Mouse (Mus musculus) lung, embryonic 14.5 days (tissue): ENCODE measurements around the gene Nop14. TPM values are rescaled to one million over a fixed set of nuclear protein-coding genes. Genes with fewer than 3 reads are reported as not detected.
"Not testable (repeated sequence)": the region's sequence is repeated elsewhere in the genome, so short reads cannot be mapped to it uniquely, and the experiment has no call there.

Source experiments
- ATAC-seq: fragments of 200-750 bp; cut with Nextera tagmentation; 2 replicates; pipeline ENCODE4 v1.8.0; 2017; ENCODE audit warnings: mild to moderate bottlenecking, moderate TSS enrichment, moderate library complexity; ENCODE audit not compliant: insufficient read depth
- DNase-seq: peaks from one replicate; pipeline ENCODE4 v3.0.0-alpha.2; 2015
- H3K27ac ChIP-seq: fragments of 300-500 bp; sonication (generic); 2 replicates; pipeline ENCODE4 v1.5.1; 2014; ENCODE audit warnings: low read depth, mild to moderate bottlenecking, moderate library complexity
- H3K27me3 ChIP-seq: fragments of 300-500 bp; sonication (generic); 2 replicates; pipeline ENCODE4 v1.6.1; 2014; ENCODE audit warnings: low read length, control low read depth; ENCODE audit not compliant: insufficient read depth
- H3K36me3 ChIP-seq: fragments of 300-500 bp; sonication (generic); 2 replicates; pipeline ENCODE4 v1.6.1; 2014; ENCODE audit warnings: control low read depth; ENCODE audit not compliant: insufficient read depth
- H3K4me1 ChIP-seq: fragments of 300-500 bp; sonication (generic); 2 replicates; pipeline ENCODE4 v1.6.1; 2014; ENCODE audit warnings: antibody characterized with exemption, control low read depth; ENCODE audit not compliant: insufficient read depth
- H3K4me2 ChIP-seq: fragments of 300-500 bp; sonication (generic); 2 replicates; pipeline ENCODE4 v1.6.1; 2014; ENCODE audit warnings: mild to moderate bottlenecking
- H3K4me3 ChIP-seq: fragments of 300-500 bp; sonication (generic); 2 replicates; pipeline ENCODE4 v1.5.1; 2014; ENCODE audit warnings: low read depth, low read length
- H3K9ac ChIP-seq: fragments of 300-500 bp; sonication (generic); 2 replicates; pipeline ENCODE4 v1.6.1; 2014
- H3K9me3 ChIP-seq: fragments of 300-500 bp; sonication (generic); 2 replicates; pipeline ENCODE4 v1.6.1; 2016; ENCODE audit warnings: low read depth, low read length, control low read depth
- CTCF ChIP-seq: IDR thresholded peaks from 2 replicates; pipeline ENCODE4 v1.5.1; 2016; ENCODE audit warnings: antibody characterized with exemption, low read depth
- WGBS: fragments of 180-500 bp; shearing (Covaris S2); extraction: QIAGEN DNeasy Blood & Tissue Kit; methylation state at CpG from one replicate; pipeline ENCODE4 v1.1.7; 2014; 5-methylcytosine and 5-hydroxymethylcytosine counted together
- polyA plus RNA-seq: library from polyadenylated mRNA; unstranded; fragments of >200 nt; fragmentation: Nextera tagmentation; extraction: Ambion mirVana; gene quantifications from 2 replicates; pipeline ENCODE4 v1.2.1, GENCODE M21; 2014

Gene Nop14
- polyA plus RNA-seq, 1 experiment from 2014 or later = 23.9 TPM

DNA sequence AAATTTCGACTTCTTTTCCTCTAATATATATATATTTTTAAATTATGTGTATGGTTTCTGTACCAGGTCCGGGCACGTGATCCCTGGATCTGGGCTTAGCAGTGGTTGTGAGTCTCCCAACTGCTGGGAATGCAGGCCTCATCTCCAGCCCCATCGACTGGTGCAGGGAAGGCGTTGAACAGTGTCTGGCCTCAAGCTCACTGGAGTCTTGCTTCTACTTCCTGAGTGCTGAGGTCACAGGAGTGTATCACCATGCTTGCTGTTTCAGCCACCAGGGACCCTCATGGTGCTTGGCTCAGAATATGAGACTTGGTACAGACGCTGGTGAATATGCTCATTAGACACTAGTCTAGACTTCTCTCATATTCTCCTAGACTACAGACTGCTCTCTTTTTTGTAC is 67.3 kb downstream of the Nop14 start:
- H3K9ac ChIP-seq = no peak overlapping the region
- ATAC-seq (no peak), DNase-seq (no peak)
- H3K27me3 ChIP-seq = no peaks in the 10 kb centered on the region
- H3K36me3 ChIP-seq = peaks cover 11% of the 10 kb centered on the region; the same call in 1 of the 2 replicates
- no peak for TF ChIP-seq CTCF
- H3K4me1 ChIP-seq = 0 out of 2 replicates have a peak, but pooled peaks cover 10% of the 10 kb centered on the region
- whole genome bisulfite sequencing = 93% methylated on average over 6 of the region's 6 CpGs
- H3K27ac ChIP-seq = no peak overlapping the region
- H3K4me3 ChIP-seq = no peak overlapping the region
- H3K9me3 ChIP-seq = no peaks in the 10 kb centered on the region
- H3K4me2 ChIP-seq = no peak overlapping the region

DNA sequence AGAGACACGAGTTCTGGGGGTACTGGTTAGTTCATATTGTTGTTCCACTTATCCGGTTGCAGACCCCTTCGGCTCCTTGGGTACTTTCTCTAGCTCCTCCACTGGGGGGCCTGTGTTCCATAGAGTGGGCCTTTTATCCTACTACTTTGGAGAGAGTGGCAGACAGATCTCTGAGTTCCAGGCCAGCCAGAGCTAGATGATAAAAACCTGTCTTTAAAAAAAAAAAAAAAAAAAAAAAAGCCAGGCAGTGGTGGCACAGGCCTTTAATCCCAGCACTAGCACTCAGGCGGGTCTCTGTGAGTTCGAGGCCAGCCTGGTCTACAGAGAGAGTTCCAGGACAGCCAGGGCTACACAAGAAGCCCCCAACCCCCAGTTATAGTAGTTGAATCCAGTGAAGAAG is 67.7 kb downstream of the Nop14 start:
- not testable (repeated sequence) for ATAC-seq, H3K4me1 ChIP-seq, H3K27me3 ChIP-seq, H3K4me2 ChIP-seq, DNase-seq, H3K27ac ChIP-seq, H3K36me3 ChIP-seq, H3K9ac ChIP-seq, H3K4me3 ChIP-seq, H3K9me3 ChIP-seq
- 82% methylated on average over 5 of the region's 5 CpGs for WGBS

DNA sequence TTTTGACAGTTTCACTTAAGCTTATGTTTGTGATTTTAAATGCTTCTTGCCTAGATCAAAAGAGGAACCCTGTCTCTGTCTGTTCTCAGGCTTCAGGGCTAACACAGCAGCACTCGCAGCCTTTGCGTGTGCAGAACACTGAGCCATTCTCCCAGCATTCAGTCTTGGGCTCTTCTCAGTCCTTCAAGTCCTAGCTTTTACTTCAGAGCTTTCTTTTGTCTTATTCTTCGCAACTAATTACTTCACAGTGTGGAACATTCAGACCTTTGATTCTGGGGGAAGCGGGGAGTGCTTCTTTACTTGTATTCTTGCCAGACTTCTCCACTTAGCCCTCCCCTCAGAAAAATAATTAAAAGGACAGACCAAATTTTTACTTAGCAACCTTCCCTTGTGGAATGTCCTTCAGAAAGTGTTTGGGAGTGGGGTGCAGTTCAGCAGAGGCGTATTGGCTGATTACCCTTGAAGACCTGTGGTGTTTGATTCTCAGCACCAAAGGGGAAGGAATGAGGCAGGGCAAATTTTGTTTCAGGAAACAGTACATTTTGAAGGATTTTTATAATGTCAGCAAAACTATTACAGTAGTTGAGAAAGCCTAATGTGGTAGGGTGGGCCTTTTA is 68.5 kb downstream of the Nop14 start:
- no peak overlapping the region for H3K27ac ChIP-seq

DNA sequence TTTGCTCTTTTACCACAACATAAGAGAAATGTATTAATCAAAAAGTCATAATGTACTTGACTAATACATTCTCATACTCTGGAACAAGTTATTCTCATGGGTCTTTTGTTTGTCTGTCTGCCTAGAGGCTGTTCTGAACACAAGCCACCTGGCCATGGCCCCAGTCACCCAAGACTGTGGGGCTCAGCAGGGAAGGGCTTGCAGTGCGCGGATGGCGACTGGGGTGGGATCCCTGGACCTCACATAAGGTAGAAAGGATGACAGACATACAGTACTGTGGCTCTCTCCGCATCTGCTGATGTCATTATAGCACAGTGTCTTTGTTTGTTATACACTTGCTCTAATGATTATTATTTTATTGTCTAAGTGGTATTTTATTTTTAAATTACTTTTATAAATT is 69.2 kb downstream of the Nop14 start:
- ATAC-seq = no peak
- Histone ChIP-seq H3K27me3 (no peaks in the 10 kb centered on the region), H3K27ac (no peak overlapping the region), H3K9me3 (no peaks in the 10 kb centered on the region), H3K9ac (no peak overlapping the region), H3K4me3 (no peak overlapping the region), H3K36me3 (0 out of 2 replicates have a peak, but pooled peaks cover 4% of the 10 kb centered on the region), H3K4me2 (no peak overlapping the region), H3K4me1 (0 out of 2 replicates have a peak, but pooled peaks cover 10% of the 10 kb centered on the region)
- TF ChIP-seq CTCF = no peak
- WGBS = 48% methylated on average over 4 of the region's 4 CpGs
- peak; percentile 13 for DNase-seq

More for the DNA sequence above, 68.5 kb downstream of the Nop14 start:
- TF ChIP-seq CTCF = no peak
- Histone ChIP-seq H3K36me3 (0 out of 2 replicates have a peak, but pooled peaks cover 4% of the 10 kb centered on the region), H3K4me1 (0 out of 2 replicates have a peak, but pooled peaks cover 10% of the 10 kb centered on the region), H3K9me3 (no peaks in the 10 kb centered on the region), H3K27me3 (no peaks in the 10 kb centered on the region), H3K4me3 (no peak overlapping the region), H3K9ac (no peak overlapping the region), H3K4me2 (no peak overlapping the region)
- 72% methylated on average over 5 of the region's 5 CpGs for WGBS
- ATAC-seq (no peak), DNase-seq (no peak)

DNA sequence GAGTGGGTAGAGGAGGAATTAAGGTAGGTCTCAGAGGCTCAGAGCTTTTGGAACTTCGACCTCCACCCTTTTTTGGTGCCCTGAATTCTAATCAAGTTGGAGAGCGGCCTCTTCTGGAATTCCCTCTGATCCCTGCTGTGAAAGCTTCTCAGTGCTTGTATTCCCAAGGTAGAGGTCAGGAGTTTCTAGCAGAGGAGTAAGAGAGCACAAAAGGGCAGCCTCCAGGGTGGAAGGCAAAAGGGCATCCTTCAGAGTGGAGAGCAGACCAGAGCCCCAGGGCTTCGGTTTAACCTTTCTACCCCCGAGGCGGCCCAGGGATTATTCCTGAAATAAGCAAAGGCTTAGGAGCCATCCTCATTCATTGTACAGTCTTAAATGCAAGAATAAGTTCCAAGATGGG is 69.9 kb downstream of the Nop14 start:
- Histone ChIP-seq H3K9me3 (no peaks in the 10 kb centered on the region), H3K4me2 (no peak overlapping the region), H3K27ac (no peak overlapping the region), H3K4me3 (no peak overlapping the region), H3K4me1 (0 out of 2 replicates have a peak, but pooled peaks cover 10% of the 10 kb centered on the region), H3K36me3 (0 out of 2 replicates have a peak, but pooled peaks cover 4% of the 10 kb centered on the region), H3K27me3 (no peaks in the 10 kb centered on the region), H3K9ac (no peak overlapping the region)
- 34% methylated on average over 5 of the region's 5 CpGs for WGBS
- no peak for DNase-seq
- no peak for TF ChIP-seq CTCF
- ATAC-seq = no peak

Other genes with a start within 250 kb of the Nop14 start
- gene Tnip2, start 146.2 kb downstream of the Nop14 start, polyA plus RNA-seq = 16.2 and 16.5 TPM in 2 replicates
- gene Sh3bp2, start 134.3 kb downstream of the Nop14 start, polyA plus RNA-seq = 7.6 and 15.0 TPM in 2 replicates
- gene Add1, start 86.5 kb downstream of the Nop14 start, polyA plus RNA-seq = 213 and 222 TPM in 2 replicates
- gene Mfsd10, start 22.9 kb downstream of the Nop14 start, polyA plus RNA-seq = 128 and 138 TPM in 2 replicates
- 1.7 and 2.8 TPM in 2 replicates for gene Grk4, start 231 bp upstream of the Nop14 start, polyA plus RNA-seq
- 19.8 and 22.8 TPM in 2 replicates for gene Htt, start 101.6 kb upstream of the Nop14 start, polyA plus RNA-seq
- 0.49 and 1.1 TPM in 2 replicates for gene Msantd1, start 247.9 kb upstream of the Nop14 start, polyA plus RNA-seq